Comparison of ENCODE assay signal across 13 mouse cellular contexts in genomic region chr3:152348011-152348830, GRCm38 (mm10). TPM values are rescaled to one million over a fixed set of nuclear protein-coding genes. Genes with fewer than 3 reads are reported as not detected.
DNase-seq lines count a peak whose midpoint lies in the region; ATAC-seq and TF ChIP-seq lines count a peak whose summit lies in the region.
"Had no signal": no experiment of that assay in that cellular context is flagged by ENCODE, and none has a peak within 500 bp of the region (broad histone marks: within the 10 kb centered on the region; RNA-seq: fewer than 3 reads in every experiment).

No protein-coding gene starts in this region.

- no peak overlapping the region for H3K4me3 ChIP-seq in forebrain, postnatal 0 days (ENCODE audit: low read depth, low read length)
- H3K4me3 ChIP-seq in forebrain, embryonic 16.5 days (replicated peaks; ENCODE audit: low read length), result no peak overlapping the region
- no peak overlapping the region for H3K4me3 ChIP-seq in lung, embryonic 15.5 days
- peak overlapping the region; percentile 7; the same call in 1 of the 2 replicates for H3K4me3 ChIP-seq in embryonic fibroblast, embryonic 13.5 days (ENCODE audit: insufficient read depth, low read length)
- no peak overlapping the region for H3K4me3 ChIP-seq in midbrain, embryonic 16.5 days (ENCODE audit: low read depth, low read length)

- intact Hi-C loops in left cerebral cortex, postnatal 36 days (cut with DNase I), result no loop called here

- no peak overlapping the region for H3K27ac ChIP-seq in forebrain, postnatal 0 days (ENCODE audit: low read depth, low read length)
- H3K27ac ChIP-seq in forebrain, embryonic 16.5 days (ENCODE audit: low read length), result no peak overlapping the region
- no peak overlapping the region for H3K27ac ChIP-seq in lung, embryonic 15.5 days
- no peak overlapping the region for H3K27ac ChIP-seq in embryonic fibroblast, embryonic 13.5 days (ENCODE audit: insufficient read depth, low read length)
- H3K27ac ChIP-seq in midbrain, embryonic 16.5 days (ENCODE audit: low read length), result no peak overlapping the region
- H3K27ac ChIP-seq: embryonic facial prominence, embryonic 15.5 days had no signal

- no peaks in the 10 kb centered on the region for H3K9me3 ChIP-seq in forebrain, postnatal 0 days (ENCODE audit: low read length)
- H3K9me3 ChIP-seq in forebrain, embryonic 16.5 days (ENCODE audit: control insufficient read depth, low read length), result no peaks in the 10 kb centered on the region
- no peaks in the 10 kb centered on the region for H3K9me3 ChIP-seq in lung, embryonic 15.5 days
- no peaks in the 10 kb centered on the region for H3K9me3 ChIP-seq in midbrain, embryonic 16.5 days (replicated peaks; ENCODE audit: control insufficient read depth, low read length, poor library complexity, severe bottlenecking)
- H3K9me3 ChIP-seq: embryonic facial prominence, embryonic 15.5 days had no signal

- peak overlapping the region; percentile 56; the same call in 1 of the 2 replicates for H3K4me2 ChIP-seq in forebrain, postnatal 0 days (ENCODE audit: low read depth)
- no peak overlapping the region; the same call in 1 of the 2 replicates for H3K4me2 ChIP-seq in forebrain, embryonic 16.5 days (ENCODE audit: low read length)
- peak overlapping the region; percentile 7; the same call in 1 of the 2 replicates for H3K4me2 ChIP-seq in lung, embryonic 15.5 days
- peak overlapping the region; percentile 90; the same call in 1 of the 2 replicates for H3K4me2 ChIP-seq in midbrain, embryonic 16.5 days (ENCODE audit: low read length)

- no peak for DNase-seq in forebrain, postnatal 0 days
- no peak for DNase-seq in lung, postnatal 25 days (ENCODE audit: low spot score)
- no peak for DNase-seq in left cerebral cortex, postnatal 36 days (ENCODE audit: low spot score in 2 of 2)
- DNase-seq: cerebellum, adult 8-10 months; gastrocnemius, postnatal 14 days; kidney, postnatal 36 days; lung, postnatal 36 days had no signal

- H3K4me1 ChIP-seq in forebrain, postnatal 0 days (ENCODE audit: insufficient read depth), result peaks cover 4% of the 10 kb centered on the region; the same call in 1 of the 2 replicates
- H3K4me1 ChIP-seq in forebrain, embryonic 16.5 days (replicated peaks; ENCODE audit: control insufficient read depth, insufficient read depth, low read length), result peaks cover 10% of the 10 kb centered on the region
- peaks cover 10% of the 10 kb centered on the region; the same call in 1 of the 2 replicates for H3K4me1 ChIP-seq in lung, embryonic 15.5 days
- H3K4me1 ChIP-seq in embryonic fibroblast, embryonic 13.5 days (ENCODE audit: control insufficient read depth, insufficient read depth, low read length), result peaks cover 6% of the 10 kb centered on the region; the same call in 1 of the 2 replicates
- H3K4me1 ChIP-seq in midbrain, embryonic 16.5 days (ENCODE audit: control insufficient read depth, insufficient read depth, low read length), result peaks cover 33% of the 10 kb centered on the region

- no peaks in the 10 kb centered on the region for H3K27me3 ChIP-seq in forebrain, postnatal 0 days (ENCODE audit: insufficient read depth, low read length)
- no peaks in the 10 kb centered on the region for H3K27me3 ChIP-seq in forebrain, embryonic 16.5 days (replicated peaks; ENCODE audit: control insufficient read depth, insufficient read depth, low read length)
- H3K27me3 ChIP-seq in lung, embryonic 15.5 days, result no peaks in the 10 kb centered on the region
- H3K27me3 ChIP-seq in midbrain, embryonic 16.5 days (ENCODE audit: control insufficient read depth, insufficient read depth, low read depth, low read length), result no peaks in the 10 kb centered on the region
- H3K27me3 ChIP-seq: embryonic facial prominence, embryonic 15.5 days had no signal

- no peaks in the 10 kb centered on the region for H3K36me3 ChIP-seq in forebrain, postnatal 0 days (ENCODE audit: insufficient read depth)
- no peaks in the 10 kb centered on the region for H3K36me3 ChIP-seq in forebrain, embryonic 16.5 days (ENCODE audit: control insufficient read depth, insufficient read depth)
- H3K36me3 ChIP-seq in lung, embryonic 15.5 days, result no peaks in the 10 kb centered on the region
- no peaks in the 10 kb centered on the region for H3K36me3 ChIP-seq in midbrain, embryonic 16.5 days (ENCODE audit: control insufficient read depth, insufficient read depth, low read length)
- H3K36me3 ChIP-seq: embryonic facial prominence, embryonic 15.5 days had no signal

- no peak for TF ChIP-seq POLR2A in embryonic fibroblast, embryonic 13.5 days (IDR thresholded peaks at IDR 0.05; ENCODE audit: low read depth, low read length)

- no peak for TF ChIP-seq CTCF in forebrain, postnatal 0 days (IDR thresholded peaks at IDR 0.05; ENCODE audit: low read depth)
- no peak for TF ChIP-seq CTCF in embryonic fibroblast, embryonic 13.5 days (IDR thresholded peaks at IDR 0.05; ENCODE audit: borderline replicate concordance, insufficient read depth, low read length)

- no peak overlapping the region for H3K9ac ChIP-seq in forebrain, postnatal 0 days
- no peak overlapping the region for H3K9ac ChIP-seq in forebrain, embryonic 16.5 days (replicated peaks; ENCODE audit: low read depth, low read length)
- H3K9ac ChIP-seq in lung, embryonic 15.5 days, result no peak overlapping the region
- no peak overlapping the region for H3K9ac ChIP-seq in midbrain, embryonic 16.5 days (ENCODE audit: low read depth, low read length)
- H3K9ac ChIP-seq: embryonic facial prominence, embryonic 15.5 days had no signal

- WGBS in forebrain, postnatal 0 days, result 89% methylated on average over 10 of the region's 10 CpGs
- WGBS in forebrain, embryonic 16.5 days, result 91% methylated on average over 10 of the region's 10 CpGs
- 81% methylated on average over 10 of the region's 10 CpGs for WGBS in lung, embryonic 15.5 days
- 82% methylated on average over 10 of the region's 10 CpGs for WGBS in midbrain, embryonic 16.5 days

- no peak for ATAC-seq in forebrain, postnatal 0 days
- no peak for ATAC-seq in forebrain, embryonic 16.5 days
- ATAC-seq in lung, embryonic 15.5 days (ENCODE audit: borderline replicate concordance, extremely low read depth, low FRiP score, low TSS enrichment), result no peak
- ATAC-seq in midbrain, embryonic 16.5 days, result no peak
- ATAC-seq in activated CD4-positive, CD25-positive, alpha-beta regulatory T cell, adult 4 months, result no peak

RNA-seq across cellular contexts. Expression of gene Usp33, which starts 1.9 kb away (rescaled TPM):
- 113 and 119 TPM in 2 replicates for total RNA-seq in forebrain, postnatal 0 days (2014; rRNA removed)
- polyA plus RNA-seq in forebrain, postnatal 0 days (2015; fragmentation: Nextera tagmentation; extraction: Ambion mirVana), result 64.7 and 67.6 TPM in 2 replicates
- 107 and 109 TPM in 2 replicates for polyA plus RNA-seq in forebrain, embryonic 16.5 days (2015; fragmentation: Nextera tagmentation; extraction: Ambion mirVana)
- polyA plus RNA-seq in lung, embryonic 15.5 days (2015; fragmentation: Nextera tagmentation; extraction: Ambion mirVana), result 49.5 and 50.6 TPM in 2 replicates
- polyA plus RNA-seq in embryonic fibroblast, embryonic 13.5 days (2011; ENCODE audit: insufficient read length, low read depth, missing spikeins), result 55.2 and 63.9 TPM in 2 replicates
- polyA plus RNA-seq in midbrain, embryonic 16.5 days (2015; fragmentation: Nextera tagmentation; extraction: Ambion mirVana), result 99.6 and 102 TPM in 2 replicates
- 10 to 100 TPM; 29.7 to 33.0 TPM for polyA plus RNA-seq in activated CD4-positive, CD25-positive, alpha-beta regulatory T cell, adult 4 months (2017; shearing (Covaris generic))
- 100 to 1,000 TPM; 126 to 148 TPM for total RNA-seq in left cerebral cortex, postnatal 36 days (2021)

RNA-seq across cellular contexts. Expression of gene Miga1, which starts 8.0 kb away (rescaled TPM):
- 20.3 and 24.3 TPM in 2 replicates for total RNA-seq in forebrain, postnatal 0 days (2014; rRNA removed)
- 14.1 and 18.8 TPM in 2 replicates for polyA plus RNA-seq in forebrain, postnatal 0 days (2015; fragmentation: Nextera tagmentation; extraction: Ambion mirVana)
- 22.6 and 24.7 TPM in 2 replicates for polyA plus RNA-seq in forebrain, embryonic 16.5 days (2015; fragmentation: Nextera tagmentation; extraction: Ambion mirVana)
- 15.6 and 16.1 TPM in 2 replicates for polyA plus RNA-seq in lung, embryonic 15.5 days (2015; fragmentation: Nextera tagmentation; extraction: Ambion mirVana)
- 9.9 and 13.2 TPM in 2 replicates for polyA plus RNA-seq in embryonic fibroblast, embryonic 13.5 days (2011; ENCODE audit: insufficient read length, low read depth, missing spikeins)
- polyA plus RNA-seq in midbrain, embryonic 16.5 days (2015; fragmentation: Nextera tagmentation; extraction: Ambion mirVana), result 18.4 and 19.3 TPM in 2 replicates
- polyA plus RNA-seq in activated CD4-positive, CD25-positive, alpha-beta regulatory T cell, adult 4 months (2017; shearing (Covaris generic)), result 1 to 10 TPM; 4.6 to 4.7 TPM
- total RNA-seq in left cerebral cortex, postnatal 36 days (2021), result 10 to 100 TPM; 74.2 to 79.3 TPM

RNA-seq across cellular contexts. Expression of gene Zzz3, which starts 47.1 kb away (rescaled TPM):
- 32.7 and 43.4 TPM in 2 replicates for total RNA-seq in forebrain, postnatal 0 days (2014; rRNA removed)
- 16.1 and 22.6 TPM in 2 replicates for polyA plus RNA-seq in forebrain, postnatal 0 days (2015; fragmentation: Nextera tagmentation; extraction: Ambion mirVana)
- polyA plus RNA-seq in forebrain, embryonic 16.5 days (2015; fragmentation: Nextera tagmentation; extraction: Ambion mirVana), result 32.8 and 40.6 TPM in 2 replicates
- 46.3 and 46.9 TPM in 2 replicates for polyA plus RNA-seq in lung, embryonic 15.5 days (2015; fragmentation: Nextera tagmentation; extraction: Ambion mirVana)
- polyA plus RNA-seq in embryonic fibroblast, embryonic 13.5 days (2011; ENCODE audit: insufficient read length, low read depth, missing spikeins), result 66.9 and 77.3 TPM in 2 replicates
- polyA plus RNA-seq in midbrain, embryonic 16.5 days (2015; fragmentation: Nextera tagmentation; extraction: Ambion mirVana), result 27.1 and 32.9 TPM in 2 replicates
- polyA plus RNA-seq in activated CD4-positive, CD25-positive, alpha-beta regulatory T cell, adult 4 months (2017; shearing (Covaris generic)), result 10 to 100 TPM; 22.2 to 29.7 TPM
- 10 to 100 TPM; 40.9 to 41.6 TPM for total RNA-seq in left cerebral cortex, postnatal 36 days (2021)
